Mouse (Mus musculus) kidney, embryonic 16.5 days (tissue): ENCODE data around the gene Diras2. TPM values are rescaled to one million over a fixed set of nuclear protein-coding genes. Genes with fewer than 3 reads are reported as not detected.

Experiments
- ATAC-seq: fragments of 200-750 bp; cut with Nextera tagmentation; 2 replicates; pipeline ENCODE4 v1.8.0; 2017; ENCODE audit warnings: moderate TSS enrichment; ENCODE audit not compliant: low FRiP score, low TSS enrichment
- H3K27ac ChIP-seq: fragments of 300-500 bp; sonication (generic); 2 replicates; pipeline ENCODE4 v1.5.1; 2014; ENCODE audit warnings: low read length
- H3K27me3 ChIP-seq: fragments of 300-500 bp; sonication (generic); 2 replicates; pipeline ENCODE4 v1.6.1; 2014; ENCODE audit warnings: low read length, control low read depth, mixed read lengths; ENCODE audit not compliant: insufficient read depth
- H3K36me3 ChIP-seq: fragments of 300-500 bp; sonication (generic); 2 replicates; pipeline ENCODE4 v1.6.1; 2014; ENCODE audit warnings: low read length, control low read depth, mixed read lengths; ENCODE audit not compliant: insufficient read depth
- H3K4me1 ChIP-seq: fragments of 300-500 bp; sonication (generic); 2 replicates; pipeline ENCODE4 v1.6.1; 2014; ENCODE audit warnings: low read length, control low read depth, mixed read lengths; ENCODE audit not compliant: insufficient read depth
- H3K4me2 ChIP-seq: fragments of 300-500 bp; sonication (generic); replicated peaks from 2 replicates; pipeline ENCODE4 v1.6.1; 2014; ENCODE audit warnings: low read depth, low read length
- H3K4me3 ChIP-seq: fragments of 300-500 bp; sonication (generic); 2 replicates; pipeline ENCODE4 v1.5.1; 2014; ENCODE audit warnings: mild to moderate bottlenecking, low read length
- H3K9ac ChIP-seq: fragments of 300-500 bp; sonication (generic); replicated peaks from 2 replicates; pipeline ENCODE4 v1.6.1; 2014; ENCODE audit warnings: low read length
- H3K9me3 ChIP-seq: fragments of 300-500 bp; sonication (generic); 2 replicates; pipeline ENCODE4 v1.6.1; 2016; ENCODE audit warnings: low read length, control low read depth
- WGBS: fragments of 180-500 bp; shearing (Covaris S2); extraction: QIAGEN DNeasy Blood & Tissue Kit; methylation state at CpG from one replicate; pipeline ENCODE4 v1.1.7; 2014; 5-methylcytosine and 5-hydroxymethylcytosine counted together
- polyA plus RNA-seq: library from polyadenylated mRNA; unstranded; fragments of >200 nt; fragmentation: Nextera tagmentation; extraction: Ambion mirVana; gene quantifications from 2 replicates; pipeline ENCODE4 v1.2.1, GENCODE M21; 2015

The Diras2 gene
- 0.15 and 0.25 TPM in 2 replicates for polyA plus RNA-seq

DNA sequence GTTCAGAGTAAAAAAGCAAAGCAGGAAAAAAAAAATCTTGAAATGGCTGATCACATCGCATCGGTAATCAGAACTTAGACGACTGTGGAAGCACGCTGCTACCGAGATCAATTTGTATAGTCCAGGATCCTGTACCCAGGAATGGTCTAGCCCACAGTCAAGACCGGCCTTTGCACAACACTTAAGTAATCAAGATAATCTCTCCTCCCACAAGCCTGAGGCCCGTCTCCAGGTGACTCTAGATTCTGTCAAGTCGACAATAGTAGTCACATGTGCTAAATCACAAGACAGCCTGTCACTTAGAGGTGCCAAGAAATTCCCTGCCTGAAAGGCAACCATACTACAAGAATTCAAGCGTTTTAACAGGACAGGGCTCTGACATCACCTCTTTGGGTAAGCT lies at the start of gene Diras2:
Gene Diras2 (minus strand): TSS at position 159 of the 400 bp plus-strand sequence.
- no peaks in the 10 kb centered on the region for H3K9me3 ChIP-seq
- H3K4me3 ChIP-seq, result peak within 1 kb of the TSS; percentile 49
- H3K36me3 ChIP-seq, result no peaks in the 10 kb centered on the region
- H3K27ac ChIP-seq, result no peak within 1 kb of the TSS
- no peak for ATAC-seq
- 42% methylated on average over 9 of the region's 9 CpGs for WGBS
- H3K4me2 ChIP-seq, result peak within 1 kb of the TSS; percentile 82
- peak within 1 kb of the TSS; percentile 58 for H3K9ac ChIP-seq
- peaks cover 8% of the 10 kb centered on the region for H3K4me1 ChIP-seq
- H3K27me3 ChIP-seq, result peaks cover 24% of the 10 kb centered on the region

DNA sequence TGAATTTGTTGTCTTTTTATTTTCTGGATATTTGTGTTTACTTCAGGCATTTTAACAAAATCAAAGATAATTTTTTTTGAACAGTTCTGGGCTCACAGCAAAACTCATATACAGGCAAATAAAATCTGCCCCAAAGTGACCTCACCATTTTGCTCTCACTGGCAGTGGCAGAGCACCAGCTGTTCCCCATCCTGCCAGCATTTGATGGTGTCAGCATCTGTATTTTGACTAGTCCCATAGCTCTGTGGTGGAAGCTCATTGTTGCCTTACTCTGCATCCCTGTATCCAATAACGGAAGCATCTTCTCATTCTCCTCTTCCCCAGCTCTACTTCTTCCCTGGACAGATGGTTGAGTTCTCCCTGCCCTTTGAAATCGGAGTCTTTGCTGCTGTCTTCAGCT lies 47.7 kb upstream of the Diras2 start:
- Histone ChIP-seq H3K36me3 (no peaks in the 10 kb centered on the region), H3K9me3 (no peaks in the 10 kb centered on the region), H3K27ac (no peak overlapping the region), H3K4me2 (no peak overlapping the region), H3K4me1 (peaks cover 12% of the 10 kb centered on the region), H3K9ac (no peak overlapping the region), H3K27me3 (no peaks in the 10 kb centered on the region), H3K4me3 (no peak overlapping the region)
- ATAC-seq, result no peak
- WGBS, result 20% methylated on average over 2 of the region's 2 CpGs

DNA sequence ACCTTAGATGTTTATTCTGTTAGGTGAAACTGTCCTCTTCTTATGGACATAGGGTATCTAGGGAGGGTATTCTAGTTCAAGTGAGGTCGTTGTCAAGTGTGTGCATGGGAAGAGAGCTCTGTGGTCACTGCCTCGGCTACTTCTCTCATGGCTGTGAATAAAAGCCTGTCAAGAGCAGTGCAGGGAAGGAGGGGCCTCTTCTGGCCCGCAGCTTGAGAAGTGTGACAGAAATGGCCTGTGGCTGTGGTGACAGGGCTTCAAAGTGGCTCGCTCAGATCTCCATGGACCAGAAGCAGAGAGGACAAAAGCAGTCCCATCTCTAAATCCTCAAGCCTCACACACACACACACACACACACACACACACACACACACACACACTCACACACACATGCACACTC lies 46.9 kb upstream of the Diras2 start:
- H3K4me1 ChIP-seq, result peaks cover 12% of the 10 kb centered on the region
- no peak overlapping the region for H3K4me2 ChIP-seq
- no peaks in the 10 kb centered on the region for H3K9me3 ChIP-seq
- peak overlapping the region; percentile 19; the same call in 1 of the 2 replicates for H3K27ac ChIP-seq
- 24% methylated on average over 4 of the region's 4 CpGs for WGBS
- H3K4me3 ChIP-seq, result no peak overlapping the region
- H3K27me3 ChIP-seq, result no peaks in the 10 kb centered on the region
- no peak overlapping the region for H3K9ac ChIP-seq
- 0 out of 2 replicates have a peak, but pooled peaks have one; percentile 40 for ATAC-seq
- no peaks in the 10 kb centered on the region for H3K36me3 ChIP-seq

DNA sequence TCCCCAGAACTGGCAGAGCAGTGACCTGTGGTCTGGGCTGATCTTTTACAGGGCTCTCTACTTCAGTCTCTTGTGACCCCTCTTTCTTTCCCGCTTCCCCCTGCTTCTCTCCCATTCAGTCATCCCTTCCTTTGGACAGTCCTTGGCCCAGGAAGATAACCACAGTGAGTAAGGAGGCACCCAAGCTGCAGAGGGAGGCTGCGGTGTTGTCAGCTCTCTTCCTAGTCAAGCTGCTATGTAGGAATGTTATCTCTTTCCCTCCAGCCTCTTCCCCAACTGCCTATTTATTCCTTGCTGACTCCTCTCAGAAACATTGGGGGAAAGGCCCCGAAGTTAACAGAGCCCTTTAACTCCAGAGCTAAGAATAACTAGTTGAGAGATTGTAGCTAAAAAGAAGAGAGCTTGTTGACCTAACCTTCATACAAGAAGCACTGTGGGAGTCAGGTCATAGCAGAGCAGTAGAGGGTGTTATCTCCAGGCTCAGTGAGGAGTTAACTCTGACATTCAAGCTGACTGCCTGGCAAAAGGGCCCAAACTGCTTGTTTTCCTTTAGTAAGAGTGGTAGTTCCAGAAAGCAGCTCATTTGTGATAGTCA lies 46.3 kb upstream of the Diras2 start:
- peak; percentile 39; the same call in 1 of the 2 replicates for ATAC-seq
- peak overlapping the region; percentile 19; the same call in 1 of the 2 replicates for H3K27ac ChIP-seq
- no peak overlapping the region for H3K4me3 ChIP-seq
- H3K9ac ChIP-seq, result no peak overlapping the region
- no peak overlapping the region for H3K4me2 ChIP-seq
- peaks cover 12% of the 10 kb centered on the region for H3K4me1 ChIP-seq
- no peaks in the 10 kb centered on the region for H3K36me3 ChIP-seq
- no peaks in the 10 kb centered on the region for H3K9me3 ChIP-seq
- no peaks in the 10 kb centered on the region for H3K27me3 ChIP-seq
- 25% methylated on average over 3 of the region's 3 CpGs for WGBS

DNA sequence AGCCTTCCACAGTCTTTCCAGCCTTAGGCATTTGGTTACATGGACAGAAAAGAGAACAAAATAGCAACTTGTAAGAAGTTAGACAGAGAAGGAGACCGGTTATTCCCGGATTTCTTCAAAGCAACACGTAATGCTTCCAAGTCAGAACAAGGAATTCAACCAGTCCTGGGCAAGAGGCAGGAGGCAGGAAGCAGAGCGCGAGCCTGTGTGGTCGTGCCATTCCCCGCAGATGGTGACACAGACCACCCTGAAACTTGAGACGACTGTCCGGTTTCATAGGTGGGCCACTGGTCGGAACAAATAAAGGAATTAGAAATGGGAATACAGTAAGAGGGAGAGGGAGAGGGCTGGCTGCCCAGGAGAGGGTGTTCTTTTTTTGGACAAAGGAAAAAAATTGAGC lies 45.8 kb upstream of the Diras2 start:
- 13% methylated on average over 10 of the region's 10 CpGs for WGBS

DNA sequence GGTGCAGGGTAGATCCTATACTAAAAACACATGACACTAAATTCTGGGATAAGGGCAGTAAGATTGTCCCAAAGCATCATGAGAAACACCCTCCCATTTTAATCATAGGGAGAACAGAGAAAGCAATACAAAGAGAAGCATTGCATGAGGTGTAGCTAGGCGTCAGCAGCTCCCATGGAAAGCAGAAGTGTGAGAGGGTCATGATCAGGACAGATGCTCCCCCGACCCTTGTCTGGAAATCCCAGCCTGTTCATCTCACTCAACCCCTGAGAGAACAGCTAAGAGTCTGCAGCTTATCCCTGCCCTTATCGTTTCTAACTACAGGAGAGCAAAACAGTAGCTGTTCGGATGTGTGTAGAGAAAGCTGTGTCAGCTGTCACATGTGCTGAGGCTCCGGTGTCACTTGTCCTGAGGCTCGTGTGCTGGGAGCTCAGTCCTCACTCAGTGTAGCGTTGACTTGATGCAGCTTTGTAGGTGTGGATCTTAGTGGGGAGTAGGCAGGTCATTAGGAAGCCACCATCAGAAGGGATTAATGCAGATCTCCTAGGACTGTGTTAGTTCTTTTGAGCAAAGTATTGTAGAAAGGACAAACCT lies 45.0 kb upstream of the Diras2 start:
- ATAC-seq, result no peak
- Histone ChIP-seq H3K36me3 (no peaks in the 10 kb centered on the region), H3K4me1 (peaks cover 12% of the 10 kb centered on the region), H3K27me3 (no peaks in the 10 kb centered on the region), H3K9ac (no peak overlapping the region), H3K9me3 (no peaks in the 10 kb centered on the region), H3K27ac (no peak overlapping the region), H3K4me2 (no peak overlapping the region), H3K4me3 (no peak overlapping the region)
- WGBS, result 46% methylated on average over 7 of the region's 7 CpGs

More for the DNA sequence above, 45.8 kb upstream of the Diras2 start:
- peak overlapping the region; percentile 19; the same call in 1 of the 2 replicates for H3K27ac ChIP-seq
- H3K9ac ChIP-seq, result no peak overlapping the region
- no peaks in the 10 kb centered on the region for H3K36me3 ChIP-seq
- H3K9me3 ChIP-seq, result no peaks in the 10 kb centered on the region
- peaks cover 12% of the 10 kb centered on the region for H3K4me1 ChIP-seq
- H3K27me3 ChIP-seq, result no peaks in the 10 kb centered on the region
- no peak overlapping the region for H3K4me2 ChIP-seq
- ATAC-seq, result no peak
- no peak overlapping the region for H3K4me3 ChIP-seq

DNA sequence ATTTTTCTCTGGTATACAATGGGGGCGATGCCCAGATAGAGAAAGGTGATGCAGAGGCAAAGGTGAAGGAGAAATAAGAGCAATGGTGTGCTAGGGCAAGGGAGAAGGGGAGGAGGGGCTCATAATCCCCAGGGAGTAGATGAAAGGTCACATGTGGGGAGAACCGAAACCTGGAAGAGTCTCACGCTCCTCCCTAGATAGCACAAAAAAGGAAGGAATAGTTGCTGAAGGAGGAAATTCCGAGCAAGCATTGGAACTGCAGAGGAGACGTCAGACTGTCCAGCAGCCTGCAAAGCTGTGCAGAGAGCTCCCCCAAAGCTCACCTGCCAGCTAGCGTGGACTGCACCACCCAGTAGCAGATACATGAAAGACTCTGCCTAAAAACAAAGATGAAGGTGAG lies 44.4 kb upstream of the Diras2 start:
- Histone ChIP-seq H3K9me3 (no peaks in the 10 kb centered on the region), H3K27ac (no peak overlapping the region), H3K9ac (no peak overlapping the region), H3K36me3 (no peaks in the 10 kb centered on the region), H3K27me3 (no peaks in the 10 kb centered on the region), H3K4me3 (no peak overlapping the region), H3K4me1 (peaks cover 12% of the 10 kb centered on the region), H3K4me2 (no peak overlapping the region)
- no peak for ATAC-seq
- WGBS, result 66% methylated on average over 6 of the region's 6 CpGs

DNA sequence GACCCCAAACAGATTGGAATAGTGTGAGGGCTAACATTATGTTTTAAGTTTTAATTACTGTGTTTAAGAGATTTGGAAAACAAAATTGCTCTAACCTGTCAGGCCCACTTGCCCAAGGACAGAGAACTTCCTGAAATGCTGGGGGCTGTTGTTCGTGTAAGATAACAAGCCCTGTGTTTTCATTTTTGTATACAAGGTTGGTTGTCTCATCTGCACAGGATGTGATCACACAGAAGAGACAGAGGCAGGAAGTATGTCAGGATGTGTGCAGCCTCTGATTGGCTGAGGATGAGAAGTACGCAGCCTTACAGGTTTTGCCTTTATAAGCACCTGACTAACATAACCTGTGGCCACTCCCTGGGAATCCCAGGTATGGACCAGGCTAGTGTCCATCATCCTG lies 43.2 kb upstream of the Diras2 start:
- Histone ChIP-seq H3K9ac (no peak overlapping the region), H3K27me3 (no peaks in the 10 kb centered on the region), H3K27ac (no peak overlapping the region), H3K4me3 (no peak overlapping the region), H3K4me1 (peaks cover 14% of the 10 kb centered on the region), H3K9me3 (no peaks in the 10 kb centered on the region), H3K4me2 (no peak overlapping the region), H3K36me3 (no peaks in the 10 kb centered on the region)
- 76% methylated on average over 2 of the region's 2 CpGs for WGBS
- no peak for ATAC-seq

DNA sequence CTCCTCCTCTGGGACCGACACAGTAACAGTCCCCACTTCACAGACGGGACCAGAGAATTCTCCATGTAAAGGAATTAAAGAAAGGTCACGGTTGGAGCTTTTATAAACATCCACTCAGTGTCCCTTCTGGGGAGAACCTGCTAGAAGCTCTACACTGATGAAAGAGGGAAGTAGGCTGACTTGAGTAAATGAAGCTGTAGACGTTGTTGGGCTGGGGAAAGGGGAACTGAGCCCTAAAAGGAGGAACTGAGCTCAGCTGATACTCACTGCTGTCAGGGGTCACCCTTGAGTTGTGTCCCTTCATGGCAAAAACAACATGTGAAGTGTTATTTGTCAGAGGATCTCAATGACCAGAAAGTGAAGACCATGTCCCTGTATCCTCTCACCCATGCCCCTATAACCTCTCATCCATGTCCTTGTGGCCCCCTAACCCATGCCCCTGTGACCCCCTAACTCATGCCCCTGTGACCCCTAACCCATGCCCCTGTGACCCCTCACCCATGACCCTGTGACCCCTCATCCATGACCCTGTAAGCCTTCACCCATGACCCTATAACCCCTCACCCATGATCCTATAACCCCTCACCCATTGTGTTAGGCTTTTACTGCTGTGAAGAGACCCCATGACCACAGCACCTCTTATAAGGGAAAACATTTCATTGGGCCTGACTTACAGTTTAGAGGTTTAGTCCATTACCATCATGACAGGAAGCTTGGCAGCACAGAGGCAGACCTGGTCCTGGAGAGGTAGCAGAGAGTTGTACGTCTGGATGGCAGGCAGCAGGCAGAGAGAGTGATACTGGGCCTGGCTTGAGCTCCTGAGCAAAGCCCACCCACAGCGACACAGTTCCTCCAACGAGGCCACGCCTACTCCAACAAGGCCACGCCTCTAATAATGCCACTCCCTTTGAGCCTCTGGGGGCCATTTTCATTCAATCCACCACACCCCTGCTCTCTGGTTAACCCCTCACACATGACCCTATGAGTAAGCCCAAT lies 41.7 kb upstream of the Diras2 start:
- no peak overlapping the region for H3K9ac ChIP-seq
- H3K4me1 ChIP-seq, result peaks cover 12% of the 10 kb centered on the region
- ATAC-seq, result no peak
- no peaks in the 10 kb centered on the region for H3K36me3 ChIP-seq
- H3K4me3 ChIP-seq, result no peak overlapping the region
- WGBS, result 66% methylated on average over 9 of the region's 9 CpGs
- H3K27me3 ChIP-seq, result no peaks in the 10 kb centered on the region
- H3K4me2 ChIP-seq, result no peak overlapping the region
- H3K27ac ChIP-seq, result no peak overlapping the region
- H3K9me3 ChIP-seq, result no peaks in the 10 kb centered on the region
